Mouse (Mus musculus) embryo, embryonic 11.5 days (tissue): ENCODE measurements around the gene Galnt12.
A peak's percentile ranks its signal among the peaks of the same experiment; 100 is the strongest.

Source experiments
- DNase-seq: peaks from one replicate; pipeline ENCODE4 v3.0.0-alpha.2; 2012; ENCODE audit warnings: low read depth, low spot score

The Galnt12 gene

GRCm38 (mm10) chr4:47150806-47151205 is 59.1 kb downstream of the Galnt12 start:
- no peak for DNase-seq

GRCm38 (mm10) chr4:47151553-47152183 is 60.0 kb downstream of the Galnt12 start:
- DNase-seq: no peak

- DNase-seq: peak; percentile 23
Measured at GRCm38 (mm10) chr4:47161103-47161755, 69.5 kb downstream of the Galnt12 start.

- no peak for DNase-seq
Measured at GRCm38 (mm10) chr4:47161756-47162587, 70.3 kb downstream of the Galnt12 start.

- DNase-seq: no peak
Measured at GRCm38 (mm10) chr4:47172314-47172713, 80.6 kb downstream of the Galnt12 start.
